Mouse (Mus musculus): Measurements from ENCODE around the gene Olfr517. TPM values are rescaled to one million over a fixed set of nuclear protein-coding genes. Genes with fewer than 3 reads are reported as not detected.

The Olfr517 gene
- total and polyA plus RNA-seq, 3 experiments, result not detected

- TF ChIP-seq CHD1 (IDR thresholded peaks at IDR 0.05; ENCODE audit: low read depth, low read length), result no peak
- no peak for TF ChIP-seq CTCF (conservative IDR thresholded peaks at IDR 0.05 in 1 of 2, IDR thresholded peaks at IDR 0.05 in 1 of 2; ENCODE audit: low read depth in 2 of 2, low read length in 2 of 2)
- TF ChIP-seq IRF4 (IDR thresholded peaks at IDR 0.05; ENCODE audit: low read depth, low read length), result no peak
- TF ChIP-seq MXI1 (IDR thresholded peaks at IDR 0.05; ENCODE audit: low read depth, low read length), result no peak
- no peak for TF ChIP-seq JUND (conservative IDR thresholded peaks at IDR 0.05; ENCODE audit: low read depth, low read length)
- no peak for TF ChIP-seq MAFK (IDR thresholded peaks at IDR 0.05; ENCODE audit: insufficient replicate concordance, low read length)
- Histone ChIP-seq H3K4me1 (ENCODE audit: control insufficient read depth in 1 of 2, insufficient read depth in 2 of 2) (no peaks in the 10 kb centered on the region), H3K9me3 (replicated peaks; ENCODE audit: low read length) (no peaks in the 10 kb centered on the region), H3K27me3 (replicated peaks) (peaks cover 73% of the 10 kb centered on the region), H3K4me3 (replicated peaks in 1 of 3; ENCODE audit: low read depth in 2 of 3, low read length in 2 of 3, poor library complexity in 1 of 3) (no peak within 1 kb of the TSS), H3K36me3 (replicated peaks in 1 of 2; ENCODE audit: control insufficient read depth in 1 of 2, insufficient read depth in 1 of 2, low read length in 1 of 2) (no peaks in the 10 kb centered on the region), H3K4me2 (ENCODE audit: insufficient read depth, low read depth, poor library complexity, severe bottlenecking) (no peak within 1 kb of the TSS), H3K9ac (ENCODE audit: insufficient read depth, low read depth) (no peak within 1 kb of the TSS), H3K27ac (ENCODE audit: insufficient read depth, low read depth) (no peak within 1 kb of the TSS), H3K79me2 (replicated peaks; ENCODE audit: control insufficient read depth, extremely low read depth, insufficient read depth, poor library complexity, severe bottlenecking) (no peaks in the 10 kb centered on the region)
- in situ Hi-C loops (cut with MboI; ENCODE audit: low pct_ligation_motif_present, low pct_unique_long_range_greater_than_20kb, low sequenced_read_pairs) (no loop called here), dilution Hi-C loops (cut with MboI; ENCODE audit: extremely low pct_ligation_motif_present, extremely low pct_unique_long_range_greater_than_20kb, low sequenced_read_pairs) (no loop called here)
- no peak for DNase-seq (ENCODE audit: extremely low read depth)
Measured at GRCm38 (mm10) chr7:108884906-108885305, 12.7 kb upstream of the Olfr517 start, which contains the start of gene Olfr518. Gene Olfr518, minus strand, starts transcription at chr7:108885006.

GRCm38 (mm10) chr7:108850429-108850828 lies 21.8 kb downstream of the Olfr517 start, which contains the start of gene Olfr516:
Gene Olfr516, minus strand, starts transcription at chr7:108850529.
- H3K4me3 ChIP-seq (replicated peaks in 1 of 3; ENCODE audit: low read depth in 2 of 3, low read length in 2 of 3, poor library complexity in 1 of 3), result no peak within 1 kb of the TSS

DNA sequence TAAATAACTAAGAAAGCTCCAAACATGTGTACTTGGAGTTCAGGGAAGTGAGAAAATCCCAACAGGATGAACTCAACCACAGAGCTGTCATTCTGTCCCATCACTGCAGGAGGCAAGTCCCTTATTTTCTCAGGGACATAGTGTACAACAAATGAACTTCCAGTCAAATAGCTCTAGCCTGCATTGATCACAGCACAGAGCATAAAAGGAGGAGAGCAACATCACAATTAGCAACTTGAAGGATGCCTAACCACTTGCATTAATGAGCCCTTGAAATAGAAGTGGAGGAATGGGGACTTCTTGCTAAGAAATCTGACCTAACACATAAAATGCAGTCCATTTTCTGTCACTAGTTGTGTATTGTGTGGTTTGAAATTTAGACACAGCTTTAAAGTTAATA lies 46.3 kb downstream of the Olfr517 start, which contains the start of gene Olfr514:
Gene Olfr514, minus strand, starts transcription at position 101 of the 400 bp plus-strand sequence.
- in situ Hi-C loops (cut with MboI; ENCODE audit: low pct_ligation_motif_present, low pct_unique_long_range_greater_than_20kb, low sequenced_read_pairs) (no loop called here), dilution Hi-C loops (cut with MboI; ENCODE audit: extremely low pct_ligation_motif_present, extremely low pct_unique_long_range_greater_than_20kb, low sequenced_read_pairs) (no loop called here)
- no peak within 1 kb of the TSS for H3K4me3 ChIP-seq (replicated peaks in 1 of 3; ENCODE audit: low read depth in 2 of 3, low read length in 2 of 3, poor library complexity in 1 of 3)
- no peak within 1 kb of the TSS for H3K27ac ChIP-seq (ENCODE audit: insufficient read depth, low read depth)
- no peaks in the 10 kb centered on the region for H3K79me2 ChIP-seq (replicated peaks; ENCODE audit: control insufficient read depth, extremely low read depth, insufficient read depth, poor library complexity, severe bottlenecking)
- H3K4me1 ChIP-seq (ENCODE audit: control insufficient read depth in 1 of 2, insufficient read depth in 2 of 2), result no peaks in the 10 kb centered on the region
- H3K9me3 ChIP-seq (replicated peaks; ENCODE audit: low read length), result no peaks in the 10 kb centered on the region
- H3K36me3 ChIP-seq (replicated peaks in 1 of 2; ENCODE audit: control insufficient read depth in 1 of 2, insufficient read depth in 1 of 2, low read length in 1 of 2), result no peaks in the 10 kb centered on the region
- H3K9ac ChIP-seq (ENCODE audit: insufficient read depth, low read depth), result no peak within 1 kb of the TSS
- peaks cover 7% of the 10 kb centered on the region for H3K27me3 ChIP-seq (replicated peaks)
- no peak for DNase-seq (ENCODE audit: extremely low read depth)
- no peak for TF ChIP-seq CHD1 (IDR thresholded peaks at IDR 0.05; ENCODE audit: low read depth, low read length)
- no peak for TF ChIP-seq ZMIZ1 (IDR thresholded peaks at IDR 0.05; ENCODE audit: low read depth, low read length)
- no peak for TF ChIP-seq EP300 (IDR thresholded peaks at IDR 0.05; ENCODE audit: low read length)
- TF ChIP-seq BHLHE40 (IDR thresholded peaks at IDR 0.05; ENCODE audit: low read depth, low read length), result no peak
- no peak for TF ChIP-seq E2F4 (IDR thresholded peaks at IDR 0.05; ENCODE audit: insufficient replicate concordance, low read depth, low read length)
- TF ChIP-seq ZC3H11A (IDR thresholded peaks at IDR 0.05; ENCODE audit: low read depth, low read length), result no peak
- TF ChIP-seq MAX (IDR thresholded peaks at IDR 0.05; ENCODE audit: low read length), result no peak
- TF ChIP-seq ETS1 (conservative IDR thresholded peaks at IDR 0.05; ENCODE audit: low read depth, low read length), result no peak
- TF ChIP-seq RCOR1 (conservative IDR thresholded peaks at IDR 0.05; ENCODE audit: low read depth, low read length), result no peak
- no peak for TF ChIP-seq RAD21 (IDR thresholded peaks at IDR 0.05; ENCODE audit: low read depth, low read length)
- no peak for TF ChIP-seq ZKSCAN1 (IDR thresholded peaks at IDR 0.05; ENCODE audit: borderline replicate concordance, low read depth, low read length)
- H3K4me2 ChIP-seq (ENCODE audit: insufficient read depth, low read depth, poor library complexity, severe bottlenecking), result no peak within 1 kb of the TSS

More at GRCm38 (mm10) chr7:108850429-108850828, 21.8 kb downstream of the Olfr517 start, which contains the start of gene Olfr516:
- no peak within 1 kb of the TSS for H3K9ac ChIP-seq (ENCODE audit: insufficient read depth, low read depth)
- peaks cover 13% of the 10 kb centered on the region for H3K27me3 ChIP-seq (replicated peaks)
- H3K79me2 ChIP-seq (replicated peaks; ENCODE audit: control insufficient read depth, extremely low read depth, insufficient read depth, poor library complexity, severe bottlenecking), result no peaks in the 10 kb centered on the region
- no peaks in the 10 kb centered on the region for H3K36me3 ChIP-seq (replicated peaks in 1 of 2; ENCODE audit: control insufficient read depth in 1 of 2, insufficient read depth in 1 of 2, low read length in 1 of 2)
- dilution Hi-C loops (cut with MboI; ENCODE audit: extremely low pct_ligation_motif_present, extremely low pct_unique_long_range_greater_than_20kb, low sequenced_read_pairs), result no loop called here
- in situ Hi-C loops (cut with MboI; ENCODE audit: low pct_ligation_motif_present, low pct_unique_long_range_greater_than_20kb, low sequenced_read_pairs), result no loop called here
- no peak for TF ChIP-seq MAZ (IDR thresholded peaks at IDR 0.05; ENCODE audit: low read depth, low read length)
- no peak for TF ChIP-seq USF2 (conservative IDR thresholded peaks at IDR 0.05; ENCODE audit: low read depth, low read length)
- no peak for TF ChIP-seq IRF4 (IDR thresholded peaks at IDR 0.05; ENCODE audit: low read depth, low read length)
- TF ChIP-seq ETS1 (conservative IDR thresholded peaks at IDR 0.05; ENCODE audit: low read depth, low read length), result no peak
- no peak for TF ChIP-seq NELFE (IDR thresholded peaks at IDR 0.05; ENCODE audit: low read depth, low read length)
- no peak for TF ChIP-seq ZKSCAN1 (IDR thresholded peaks at IDR 0.05; ENCODE audit: borderline replicate concordance, low read depth, low read length)
- TF ChIP-seq BHLHE40 (IDR thresholded peaks at IDR 0.05; ENCODE audit: low read depth, low read length), result no peak
- no peak for TF ChIP-seq ZC3H11A (IDR thresholded peaks at IDR 0.05; ENCODE audit: low read depth, low read length)
- TF ChIP-seq RAD21 (IDR thresholded peaks at IDR 0.05; ENCODE audit: low read depth, low read length), result no peak
- TF ChIP-seq MAX (IDR thresholded peaks at IDR 0.05; ENCODE audit: low read length), result no peak
- TF ChIP-seq GABPA (IDR thresholded peaks at IDR 0.05; ENCODE audit: insufficient replicate concordance, low read depth, low read length), result no peak
- TF ChIP-seq ELF1 (IDR thresholded peaks at IDR 0.05; ENCODE audit: low read depth, low read length), result no peak
- no peak for TF ChIP-seq UBTF (IDR thresholded peaks at IDR 0.05; ENCODE audit: low read depth, low read length)
- TF ChIP-seq SIN3A (IDR thresholded peaks at IDR 0.05; ENCODE audit: low read length), result no peak
- H3K9me3 ChIP-seq (replicated peaks; ENCODE audit: low read length), result no peaks in the 10 kb centered on the region
- no peak within 1 kb of the TSS for H3K4me2 ChIP-seq (ENCODE audit: insufficient read depth, low read depth, poor library complexity, severe bottlenecking)
- no peaks in the 10 kb centered on the region for H3K4me1 ChIP-seq (ENCODE audit: control insufficient read depth in 1 of 2, insufficient read depth in 2 of 2)
- DNase-seq (ENCODE audit: extremely low read depth), result no peak
- no peak within 1 kb of the TSS for H3K27ac ChIP-seq (ENCODE audit: insufficient read depth, low read depth)

All from CH12.LX (cell line).